Mouse (Mus musculus) megakaryocyte, embryonic 14.5 days (primary cell): ENCODE measurements at regions not wholly inside any gene's neighbourhood (a gene's known extent, or its start where the extent isn't known, plus 50 kb on each side); places are given as distances from the start of the nearest gene placed in this dataset.

Source experiments
- FLI1 ChIP-seq: IDR thresholded peaks from 2 replicates; pipeline ENCODE4 v1.6.1; 2012; ENCODE audit warnings: low read length, inconsistent platforms, mixed read lengths
- GATA1 ChIP-seq: IDR thresholded peaks from 3 replicates; pipeline ENCODE4 v1.6.1; 2012; ENCODE audit warnings: mixed read lengths, low read length, inconsistent platforms, borderline replicate concordance

GRCm38 (mm10) chr1:128668718-128669117, 76.6 kb upstream of the Cxcr4 start:
- TF ChIP-seq GATA1 (no peak), FLI1 (no peak)
